Mouse (Mus musculus) lung, embryonic 14.5 days (tissue): ENCODE results near the gene Lingo1. TPM values are rescaled to one million over a fixed set of nuclear protein-coding genes. Genes with fewer than 3 reads are reported as not detected.

Experiments
- ATAC-seq: fragments of 200-750 bp; cut with Nextera tagmentation; 2 replicates; pipeline ENCODE4 v1.8.0; 2017; ENCODE audit warnings: mild to moderate bottlenecking, moderate TSS enrichment, moderate library complexity; ENCODE audit not compliant: insufficient read depth
- DNase-seq: peaks from one replicate; pipeline ENCODE4 v3.0.0-alpha.2; 2015
- H3K27ac ChIP-seq: fragments of 300-500 bp; sonication (generic); 2 replicates; pipeline ENCODE4 v1.5.1; 2014; ENCODE audit warnings: low read depth, mild to moderate bottlenecking, moderate library complexity
- H3K27me3 ChIP-seq: fragments of 300-500 bp; sonication (generic); 2 replicates; pipeline ENCODE4 v1.6.1; 2014; ENCODE audit warnings: low read length, control low read depth; ENCODE audit not compliant: insufficient read depth
- H3K36me3 ChIP-seq: fragments of 300-500 bp; sonication (generic); 2 replicates; pipeline ENCODE4 v1.6.1; 2014; ENCODE audit warnings: control low read depth; ENCODE audit not compliant: insufficient read depth
- H3K4me1 ChIP-seq: fragments of 300-500 bp; sonication (generic); 2 replicates; pipeline ENCODE4 v1.6.1; 2014; ENCODE audit warnings: antibody characterized with exemption, control low read depth; ENCODE audit not compliant: insufficient read depth
- H3K4me2 ChIP-seq: fragments of 300-500 bp; sonication (generic); 2 replicates; pipeline ENCODE4 v1.6.1; 2014; ENCODE audit warnings: mild to moderate bottlenecking
- H3K4me3 ChIP-seq: fragments of 300-500 bp; sonication (generic); 2 replicates; pipeline ENCODE4 v1.5.1; 2014; ENCODE audit warnings: low read depth, low read length
- H3K9ac ChIP-seq: fragments of 300-500 bp; sonication (generic); 2 replicates; pipeline ENCODE4 v1.6.1; 2014
- H3K9me3 ChIP-seq: fragments of 300-500 bp; sonication (generic); 2 replicates; pipeline ENCODE4 v1.6.1; 2016; ENCODE audit warnings: low read depth, low read length, control low read depth
- CTCF ChIP-seq: IDR thresholded peaks from 2 replicates; pipeline ENCODE4 v1.5.1; 2016; ENCODE audit warnings: antibody characterized with exemption, low read depth
- WGBS: fragments of 180-500 bp; shearing (Covaris S2); extraction: QIAGEN DNeasy Blood & Tissue Kit; methylation state at CpG from one replicate; pipeline ENCODE4 v1.1.7; 2014; 5-methylcytosine and 5-hydroxymethylcytosine counted together
- polyA plus RNA-seq: library from polyadenylated mRNA; unstranded; fragments of >200 nt; fragmentation: Nextera tagmentation; extraction: Ambion mirVana; gene quantifications from 2 replicates; pipeline ENCODE4 v1.2.1, GENCODE M21; 2014

Lingo1 gene
- polyA plus RNA-seq, 1 experiment from 2014 or later: 4.8 TPM

- Histone ChIP-seq H3K9me3 (no peaks in the 10 kb centered on the region), H3K36me3 (no peaks in the 10 kb centered on the region), H3K4me3 (no peak overlapping the region), H3K4me2 (no peak overlapping the region), H3K27me3 (no peaks in the 10 kb centered on the region), H3K27ac (no peak overlapping the region), H3K9ac (no peak overlapping the region), H3K4me1 (no peaks in the 10 kb centered on the region)
- 25% methylated on average over 2 of the region's 2 CpGs for WGBS
- TF ChIP-seq CTCF: peak; percentile 73
- ATAC-seq (no peak), DNase-seq (peak; percentile 74)
Observed at GRCm38 (mm10) chr9:56725814-56726213, 70.5 kb downstream of the Lingo1 start.

- ATAC-seq: no peak
- WGBS: 62% methylated on average over 11 of the region's 11 CpGs
Observed at GRCm38 (mm10) chr9:56722089-56722825, 74.0 kb downstream of the Lingo1 start.

GRCm38 (mm10) chr9:56718984-56719383 lies 77.3 kb downstream of the Lingo1 start:
- Histone ChIP-seq H3K4me2 (no peak overlapping the region), H3K9ac (no peak overlapping the region), H3K36me3 (no peaks in the 10 kb centered on the region), H3K9me3 (no peaks in the 10 kb centered on the region), H3K27ac (no peak overlapping the region), H3K4me1 (no peaks in the 10 kb centered on the region), H3K4me3 (no peak overlapping the region), H3K27me3 (no peaks in the 10 kb centered on the region)
- ATAC-seq (no peak), DNase-seq (no peak)
- no peak for TF ChIP-seq CTCF
- 73% methylated on average over 3 of the region's 3 CpGs for WGBS

More at GRCm38 (mm10) chr9:56722089-56722825, 74.0 kb downstream of the Lingo1 start:
- no peak overlapping the region for H3K4me2 ChIP-seq
- DNase-seq: peak; percentile 26
- H3K27ac ChIP-seq: no peak overlapping the region
- no peaks in the 10 kb centered on the region for H3K9me3 ChIP-seq
- no peaks in the 10 kb centered on the region for H3K4me1 ChIP-seq
- H3K9ac ChIP-seq: no peak overlapping the region
- H3K4me3 ChIP-seq: no peak overlapping the region
- no peaks in the 10 kb centered on the region for H3K27me3 ChIP-seq
- H3K36me3 ChIP-seq: no peaks in the 10 kb centered on the region
- no peak for TF ChIP-seq CTCF

- no peaks in the 10 kb centered on the region for H3K36me3 ChIP-seq
- H3K9ac ChIP-seq: no peak overlapping the region
- no peaks in the 10 kb centered on the region for H3K9me3 ChIP-seq
- ATAC-seq (no peak), DNase-seq (no peak)
- no peak overlapping the region for H3K27ac ChIP-seq
- WGBS: 84% methylated on average over 3 of the region's 3 CpGs
- no peaks in the 10 kb centered on the region for H3K4me1 ChIP-seq
- no peak overlapping the region for H3K4me3 ChIP-seq
- no peak overlapping the region for H3K4me2 ChIP-seq
- H3K27me3 ChIP-seq: no peaks in the 10 kb centered on the region
- TF ChIP-seq CTCF: no peak
Observed at GRCm38 (mm10) chr9:56716565-56716964, 79.7 kb downstream of the Lingo1 start.

GRCm38 (mm10) chr9:56716066-56716465 lies 80.2 kb downstream of the Lingo1 start:
- WGBS: 75% methylated on average over 3 of the region's 3 CpGs
- Histone ChIP-seq H3K36me3 (no peaks in the 10 kb centered on the region), H3K27me3 (no peaks in the 10 kb centered on the region), H3K27ac (no peak overlapping the region), H3K4me3 (no peak overlapping the region), H3K9me3 (no peaks in the 10 kb centered on the region), H3K4me1 (no peaks in the 10 kb centered on the region), H3K4me2 (no peak overlapping the region), H3K9ac (no peak overlapping the region)
- no peak for ATAC-seq
- DNase-seq: no peak
- TF ChIP-seq CTCF: no peak

- Histone ChIP-seq H3K4me3 (no peak overlapping the region), H3K27ac (no peak overlapping the region), H3K27me3 (no peaks in the 10 kb centered on the region), H3K4me2 (no peak overlapping the region), H3K9me3 (no peaks in the 10 kb centered on the region), H3K9ac (no peak overlapping the region), H3K4me1 (no peaks in the 10 kb centered on the region), H3K36me3 (no peaks in the 10 kb centered on the region)
- peak; percentile 55 for DNase-seq
- 55% methylated on average over 1 of the region's 1 CpGs for WGBS
- no peak for ATAC-seq
- TF ChIP-seq CTCF: no peak
Observed at GRCm38 (mm10) chr9:56714391-56714790, 81.9 kb downstream of the Lingo1 start.

- no peaks in the 10 kb centered on the region for H3K36me3 ChIP-seq
- H3K4me1 ChIP-seq: no peaks in the 10 kb centered on the region
- H3K9me3 ChIP-seq: no peaks in the 10 kb centered on the region
- 67% methylated on average over 14 of the region's 14 CpGs for WGBS
- ATAC-seq: no peak
- H3K27me3 ChIP-seq: no peaks in the 10 kb centered on the region
- no peak overlapping the region for H3K4me2 ChIP-seq
- no peak overlapping the region for H3K4me3 ChIP-seq
- no peak overlapping the region for H3K27ac ChIP-seq
- no peak overlapping the region for H3K9ac ChIP-seq
- peak; percentile 23; the same call in 1 of the 2 replicates for TF ChIP-seq CTCF
- DNase-seq: no peak
Observed at GRCm38 (mm10) chr9:56712667-56713369, 83.5 kb downstream of the Lingo1 start.
